Mouse (Mus musculus): ENCODE measurements around the gene Slc22a5.

The Slc22a5 gene

GRCm38 (mm10) chr11:53839663-53840642, 51.5 kb downstream of the Slc22a5 start:
- no peak for DNase-seq (ENCODE audit: low spot score)

DNA sequence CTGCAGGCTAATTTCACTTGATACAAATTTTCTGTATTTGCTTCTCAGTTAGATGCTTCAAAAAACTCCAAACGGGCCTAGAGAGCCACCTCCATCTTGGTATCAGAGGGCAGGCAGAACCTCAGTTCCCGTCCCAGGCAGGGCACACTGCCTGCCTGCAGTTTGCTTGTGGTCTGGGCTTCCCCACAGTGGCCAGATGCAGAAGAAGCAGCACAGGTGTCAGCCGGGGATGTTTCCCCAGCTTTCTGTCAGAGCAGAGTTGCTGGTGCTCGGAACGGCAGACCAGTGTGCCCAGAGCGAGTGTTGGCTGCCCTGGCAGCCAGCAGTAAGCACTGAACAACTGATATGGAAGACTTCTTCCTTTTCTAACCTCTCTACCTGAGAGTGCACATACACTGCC, 52.3 kb downstream of the Slc22a5 start:
- DNase-seq (ENCODE audit: low spot score), result no peak

DNA sequence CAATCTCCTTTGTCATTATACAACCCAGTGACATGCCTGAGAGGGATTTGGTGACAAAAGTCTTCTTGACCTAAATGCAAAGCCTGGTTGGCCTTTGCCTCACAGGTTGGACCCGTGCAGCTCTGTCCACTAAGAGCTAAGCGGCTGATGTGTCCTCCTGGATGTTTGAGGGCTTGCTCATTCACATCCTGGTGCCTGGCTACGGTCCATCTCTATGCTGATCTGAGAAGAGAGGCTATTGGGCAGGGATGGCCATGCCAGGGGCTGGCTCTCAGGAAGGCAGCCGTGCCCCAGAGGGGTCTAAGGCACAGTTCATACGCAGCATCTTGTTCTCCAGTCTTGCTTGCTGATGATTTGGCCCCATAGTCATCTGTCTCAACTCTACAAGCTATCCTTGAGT, 53.7 kb downstream of the Slc22a5 start:
- no peak for DNase-seq (ENCODE audit: low spot score)

DNA sequence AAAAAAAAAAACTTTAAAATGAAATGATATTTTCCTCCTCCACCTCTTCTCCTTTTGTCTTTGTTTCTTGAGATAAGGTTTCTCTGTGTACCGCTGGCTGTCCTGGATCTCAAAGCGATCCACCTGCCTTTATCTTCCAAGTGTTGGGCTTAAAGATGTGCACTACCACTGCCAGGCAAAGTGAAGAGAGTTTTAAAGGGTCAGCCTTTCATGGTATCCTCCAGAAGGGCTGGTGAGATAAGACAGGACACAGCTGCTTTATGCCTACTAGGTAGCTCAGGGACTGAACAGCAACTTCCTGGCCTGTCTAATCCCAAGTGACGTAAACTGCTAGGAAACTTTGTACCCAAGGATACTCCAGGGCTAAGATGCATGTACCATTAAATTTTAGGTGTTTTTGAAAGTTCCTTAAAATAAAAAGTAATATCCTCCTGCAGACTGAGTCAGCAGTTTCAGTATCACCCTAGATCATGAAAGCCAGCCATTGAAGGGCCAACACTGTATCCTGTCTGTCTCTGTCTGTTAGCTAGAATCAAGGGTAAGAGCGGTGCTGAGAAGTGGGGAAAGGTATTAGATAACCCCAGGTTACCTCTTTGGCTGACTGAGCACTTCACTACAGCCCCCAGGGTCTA, 56.0 kb downstream of the Slc22a5 start:
- DNase-seq (ENCODE audit: low spot score), result no peak

- no peak for DNase-seq (ENCODE audit: low spot score)
Measured at GRCm38 (mm10) chr11:53825409-53825808, 66.1 kb downstream of the Slc22a5 start.

GRCm38 (mm10) chr11:53821945-53822338, 69.5 kb downstream of the Slc22a5 start:
- no peak for DNase-seq (ENCODE audit: low spot score)

DNA sequence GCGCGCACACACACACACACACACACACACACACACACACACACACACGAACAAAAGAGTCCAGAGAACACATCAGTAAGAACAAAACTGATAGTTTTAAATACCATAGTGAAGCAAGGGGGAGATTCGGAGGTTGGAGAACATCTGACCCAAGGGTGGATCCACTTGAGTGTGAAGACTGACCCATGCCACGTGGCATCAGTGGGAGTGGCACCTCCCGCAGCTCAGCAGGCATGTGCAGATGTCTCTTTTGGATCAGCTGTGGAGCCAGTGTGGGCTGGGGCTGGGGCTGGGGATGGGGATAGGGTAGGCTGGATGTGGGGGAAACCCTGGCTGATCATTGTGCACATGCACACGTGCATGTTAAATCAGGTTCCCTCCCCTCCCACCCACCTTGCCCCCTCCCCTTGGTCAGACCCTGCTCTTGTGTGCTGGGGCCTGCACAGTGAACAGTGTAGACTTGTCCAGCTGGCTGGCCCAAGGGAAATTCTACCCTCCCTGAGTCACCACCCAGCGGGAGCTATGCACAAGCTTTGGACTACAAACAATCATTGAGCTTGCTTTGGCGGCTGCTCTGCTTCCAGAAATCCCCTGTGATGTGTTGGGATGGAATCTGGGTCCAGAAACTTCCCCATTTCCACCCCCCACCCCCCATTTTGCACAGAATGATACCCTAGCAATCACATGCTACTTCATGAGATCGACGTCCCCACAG, 70.1 kb downstream of the Slc22a5 start:
- no peak for DNase-seq (ENCODE audit: low spot score)

DNA sequence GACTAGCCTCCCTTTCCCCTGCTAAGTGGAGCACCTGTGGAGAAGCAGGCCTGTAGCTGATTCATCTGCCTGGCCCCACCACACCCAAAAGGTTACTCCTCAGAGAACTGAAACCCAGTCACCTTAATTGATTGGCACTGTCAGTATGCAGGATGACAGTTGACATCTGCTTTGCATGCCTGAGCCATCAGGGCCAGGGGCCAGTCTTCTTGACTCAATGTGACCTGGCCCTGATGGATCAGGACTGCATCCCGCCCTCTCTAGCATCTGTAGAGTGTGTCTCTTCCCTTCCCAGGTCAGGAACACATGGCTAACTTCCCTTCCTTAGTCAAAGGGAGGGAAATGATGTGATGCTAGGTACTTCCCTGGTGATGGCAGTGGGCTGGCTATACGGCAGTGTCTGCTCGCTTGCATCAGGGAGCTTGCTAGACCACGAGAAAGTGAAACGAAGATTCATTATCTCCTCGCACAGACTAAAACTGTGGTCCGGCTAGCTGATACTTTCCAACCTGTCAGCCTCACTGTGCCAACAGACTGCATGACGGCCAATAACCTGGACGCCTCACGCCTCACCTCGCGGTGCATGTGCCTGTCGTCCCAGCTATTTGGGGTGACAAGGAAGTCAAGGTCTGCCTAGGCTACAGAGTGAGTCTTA, 70.8 kb downstream of the Slc22a5 start:
- DNase-seq (ENCODE audit: low spot score), result no peak

- DNase-seq (ENCODE audit: low spot score), result no peak
Measured at GRCm38 (mm10) chr11:53819511-53819910, 71.9 kb downstream of the Slc22a5 start.

GRCm38 (mm10) chr11:53818794-53819193, 72.7 kb downstream of the Slc22a5 start:
- no peak for DNase-seq (ENCODE audit: low spot score)

GRCm38 (mm10) chr11:53816841-53817375, 74.6 kb downstream of the Slc22a5 start:
- DNase-seq (ENCODE audit: low spot score), result no peak

DNA sequence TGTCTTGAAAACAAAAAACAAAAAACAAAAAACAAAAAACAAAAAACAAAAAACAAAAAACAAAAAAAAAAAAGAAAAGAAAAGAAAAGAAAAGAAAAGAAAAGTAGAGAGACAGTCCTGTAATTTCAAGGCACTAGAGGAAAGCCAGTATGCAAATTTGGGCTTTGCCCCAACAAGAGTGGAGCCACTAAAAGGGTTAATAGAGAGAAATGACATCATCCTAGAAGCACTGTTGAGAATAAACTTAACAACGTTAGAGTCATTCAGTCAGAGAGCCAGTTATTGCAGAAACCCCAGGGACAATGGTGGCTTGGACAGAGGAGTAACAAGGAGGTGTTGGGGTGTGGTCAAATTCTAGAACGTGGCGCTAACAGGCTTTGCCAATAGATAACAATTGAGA, 76.7 kb downstream of the Slc22a5 start:
- DNase-seq (ENCODE audit: low spot score), result no peak
